8 mouse cellular contexts compared by ENCODE assay signal in genomic region chr16:87698692-87699305, GRCm38 (mm10). TPM values are rescaled to one million over a fixed set of nuclear protein-coding genes. Genes with fewer than 3 reads are reported as not detected.
DNase-seq lines count a peak whose midpoint lies in the region; ATAC-seq and TF ChIP-seq lines count a peak whose summit lies in the region.

Gene Bach1, plus strand, starts transcription at chr16:87698945.

- H3K4me2 ChIP-seq in hindbrain, postnatal 0 days (ENCODE audit: low read depth, low read length), result peak within 1 kb of the TSS; percentile 65

- no peaks in the 10 kb centered on the region for H3K27me3 ChIP-seq in hindbrain, postnatal 0 days (ENCODE audit: insufficient read depth, low read length)

- TF ChIP-seq CTCF in gastrocnemius, adult 2 months (IDR thresholded peaks at IDR 0.05), result no peak
- no peak for TF ChIP-seq CTCF in hindbrain, postnatal 0 days (IDR thresholded peaks at IDR 0.05; ENCODE audit: low read depth)

- intact Hi-C loops in gastrocnemius, adult 2 months (cut with DNase I), result loop anchor here (5.0 kb wide), 1 partner anchor 121 kb away; no protein-coding TSS in a partner anchor

- peak within 1 kb of the TSS; percentile 94 for H3K4me3 ChIP-seq in gastrocnemius, adult 2 months
- peak within 1 kb of the TSS; percentile 84 for H3K4me3 ChIP-seq in hindbrain, postnatal 0 days (ENCODE audit: low read length)

- peak within 1 kb of the TSS; percentile 97 for H3K27ac ChIP-seq in gastrocnemius, adult 2 months
- H3K27ac ChIP-seq in hindbrain, postnatal 0 days, result peak within 1 kb of the TSS; percentile 93

- H3K9ac ChIP-seq in hindbrain, postnatal 0 days (replicated peaks; ENCODE audit: low read length), result peak within 1 kb of the TSS; percentile 92

- peak; percentile 94 for ATAC-seq in hindbrain, postnatal 0 days
- peak; percentile 61 for ATAC-seq in megakaryocyte progenitor cell, adult 5-6 weeks (replicated peaks; ENCODE audit: poor library complexity)

- no peaks in the 10 kb centered on the region for H3K36me3 ChIP-seq in hindbrain, postnatal 0 days (ENCODE audit: insufficient read depth, low read length)

- H3K9me3 ChIP-seq in hindbrain, postnatal 0 days (ENCODE audit: low read length), result no peaks in the 10 kb centered on the region

- under 1% methylated on average over 79 of the region's 84 CpGs for WGBS in hindbrain, postnatal 0 days

- DNase-seq in ZHBTc4 (ENCODE audit: low read depth, low spot score), result peak; percentile 97
- peak; percentile 88 to 93 for DNase-seq in cerebellum, postnatal 4 days (ENCODE audit: low spot score in 2 of 2)
- peak; percentile 97 for DNase-seq in gastrocnemius, adult 2 months
- peak; percentile 96 for DNase-seq in hindbrain, postnatal 0 days (ENCODE audit: low spot score)
- peak; percentile 74 to 85 for DNase-seq in left cerebral cortex, adult 9 months (ENCODE audit: low spot score in 2 of 2)
- peak; percentile 92 for DNase-seq in right cerebral cortex, postnatal 14 days
- DNase-seq in urinary bladder, postnatal 36 days (ENCODE audit: low spot score in 2 of 2), result peak; percentile 88 to 94

- H3K4me1 ChIP-seq in hindbrain, postnatal 0 days (ENCODE audit: insufficient read depth, low read length), result peaks cover 6% of the 10 kb centered on the region

RNA-seq across cellular contexts. Expression of gene Bach1, which starts in this region (rescaled TPM):
- total RNA-seq in gastrocnemius, adult 2 months (2021), result 10 to 100 TPM; 18.0 to 28.2 TPM
- 34.2 and 44.5 TPM in 2 replicates for total RNA-seq in hindbrain, postnatal 0 days (2014; rRNA removed)
- 12.3 and 13.1 TPM in 2 replicates for polyA plus RNA-seq in hindbrain, postnatal 0 days (2015; fragmentation: Nextera tagmentation; extraction: Ambion mirVana)
- total RNA-seq in megakaryocyte progenitor cell, adult 5-6 weeks (2015), result 15.9 and 16.7 TPM in 2 replicates
- total RNA-seq in megakaryocyte progenitor cell, adult 5-6 weeks (2017), result 27.2 and 32.9 TPM in 2 replicates

Comparison
In these comparisons a context has a peak if more than half of its experiments do, and no peak if none do; other contexts are left out.
1. Peak in every context shown above with its lines: DNase-seq, ATAC-seq, H3K4me3 ChIP-seq and H3K27ac ChIP-seq.